Mouse (Mus musculus): Measurements from ENCODE around the gene Ascl1.

Gene Ascl1

DNA sequence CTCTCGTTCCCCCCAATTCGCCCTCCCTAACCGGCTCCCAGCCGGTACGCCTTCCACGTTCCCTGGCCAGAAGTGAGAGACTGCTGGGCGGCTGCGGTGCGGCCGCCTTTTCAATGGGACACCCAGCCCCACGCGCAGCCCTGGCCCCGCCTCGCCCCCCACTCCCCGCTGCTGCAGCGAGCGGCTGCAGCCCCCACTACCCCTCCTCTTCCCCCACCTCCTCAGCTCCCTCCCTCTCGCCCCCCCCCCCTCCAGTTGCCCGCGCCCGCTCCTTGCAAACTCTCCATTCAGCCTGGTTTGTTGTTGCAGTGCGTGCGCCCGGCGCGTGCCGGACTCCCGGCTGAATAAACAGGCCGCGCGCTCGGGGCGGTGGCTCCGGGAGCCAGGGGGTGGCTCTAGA lies at the start of gene Ascl1:
TSS of gene Ascl1 (minus strand) at position 85 of the 400 bp plus-strand sequence.
- peak; percentile 45 to 64 for DNase-seq

DNA sequence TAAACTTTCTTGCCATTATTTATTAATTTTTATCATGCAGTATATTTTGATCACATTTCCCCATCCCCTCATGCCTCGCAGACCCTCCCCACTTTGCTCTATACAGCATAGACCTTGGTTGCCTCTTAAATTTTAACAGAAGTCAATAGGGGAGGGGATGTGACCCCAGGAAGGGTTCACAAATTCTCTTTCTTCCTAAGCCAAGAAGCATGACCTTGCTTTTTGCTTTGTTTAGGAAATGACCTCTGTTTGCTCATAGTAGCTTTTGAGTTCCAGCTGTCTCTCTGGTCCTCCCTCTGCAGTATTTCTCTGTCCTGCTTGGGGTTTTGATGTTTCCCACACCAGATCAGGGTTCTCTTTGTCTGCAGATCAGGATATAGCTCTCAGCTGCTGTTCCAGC lies 40.7 kb upstream of the Ascl1 start:
- DNase-seq, result no peak

DNA sequence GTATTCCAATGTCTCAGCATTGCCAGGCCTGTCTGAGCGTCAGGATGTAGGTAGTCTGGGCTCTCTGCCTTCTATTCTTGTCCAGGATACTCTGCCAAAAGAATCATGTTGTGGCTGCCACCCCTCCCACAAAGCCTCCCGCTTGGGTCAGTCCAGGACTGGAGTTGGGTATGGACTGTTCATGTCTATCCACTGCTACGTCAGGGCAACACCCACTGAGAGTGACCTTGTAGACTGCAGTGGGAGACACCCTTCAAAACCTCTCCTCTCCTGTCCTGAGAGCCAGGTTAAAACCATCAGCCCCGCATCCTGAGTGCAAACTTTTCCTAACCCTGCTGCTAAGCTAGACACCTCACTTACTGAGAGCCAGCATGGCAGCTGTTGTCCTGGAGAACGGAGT lies 28.2 kb upstream of the Ascl1 start, which contains the start of gene Pah:
TSS of gene Pah (plus strand) at position 150 of the 400 bp plus-strand sequence.
- DNase-seq, result no peak

DNA sequence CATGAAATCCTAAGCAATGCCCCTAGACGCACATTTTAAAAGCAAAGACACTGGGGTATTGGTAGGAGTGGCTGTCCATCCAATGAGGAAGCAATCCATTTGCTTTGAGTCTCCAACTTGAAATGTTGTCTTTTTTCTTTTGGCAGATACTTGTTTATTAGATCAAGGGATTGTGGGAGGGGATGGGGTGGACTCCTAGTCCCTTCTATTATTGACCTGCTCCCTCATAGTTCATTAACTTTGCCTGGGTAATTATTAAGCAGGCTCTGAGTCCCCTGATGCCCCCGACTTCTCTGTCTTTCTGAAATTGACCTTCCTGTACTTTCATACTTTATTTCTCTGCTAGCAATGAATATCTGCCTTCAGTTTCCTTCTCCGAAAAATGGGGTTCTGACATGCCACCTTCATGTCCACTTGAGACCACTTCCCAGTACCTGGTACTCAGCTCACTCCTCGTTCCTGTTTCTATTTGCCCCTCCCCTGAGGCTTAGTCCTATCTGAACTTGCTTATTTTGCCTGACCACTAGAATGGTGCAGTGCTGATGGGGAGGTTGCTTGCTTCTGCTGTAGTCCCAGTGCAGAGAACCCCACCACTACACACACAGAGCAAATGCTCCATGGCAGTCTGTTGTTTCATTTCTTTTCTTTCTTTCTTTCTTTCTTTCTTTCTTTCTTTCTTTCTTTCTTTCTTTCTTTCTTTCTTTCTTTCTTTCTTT lies 27.1 kb upstream of the Ascl1 start:
- no peak for DNase-seq

DNA sequence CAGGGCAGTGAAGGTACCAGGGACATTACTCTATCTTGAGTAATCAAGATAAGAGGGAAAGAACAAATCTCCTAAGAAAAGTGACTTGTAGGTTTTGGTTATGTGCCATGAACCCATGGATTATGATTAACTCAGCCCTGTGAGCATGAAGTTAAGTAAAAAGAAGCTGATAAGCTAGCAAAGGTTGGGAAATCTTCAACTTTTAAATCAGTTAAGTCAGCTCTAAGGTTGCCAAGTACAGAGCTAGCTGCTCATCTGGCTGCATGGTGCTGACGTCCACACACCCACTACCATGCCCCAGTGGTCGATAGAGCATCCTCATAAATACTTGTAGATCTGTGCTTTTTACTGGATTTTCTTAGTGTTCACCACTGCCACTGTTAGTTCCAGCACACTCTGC lies 25.1 kb upstream of the Ascl1 start:
- DNase-seq, result no peak

DNA sequence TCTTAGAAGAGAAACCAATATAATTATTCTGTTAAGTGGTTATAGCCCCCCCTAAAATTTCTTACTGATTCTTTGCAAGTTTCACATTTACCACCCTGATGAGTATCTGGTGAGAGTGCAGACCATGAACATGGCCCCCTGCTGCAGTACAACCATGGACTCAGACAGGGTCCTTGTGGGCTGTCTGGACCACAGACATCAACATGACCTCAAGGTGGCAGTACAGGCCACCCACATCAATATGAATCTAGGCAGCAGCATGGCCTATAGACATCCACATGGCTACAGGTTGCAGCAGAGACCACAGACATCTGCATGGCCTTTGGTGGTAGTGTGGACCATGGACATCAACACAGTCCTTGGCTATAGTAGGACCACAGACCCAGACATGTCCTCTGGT lies 19.6 kb upstream of the Ascl1 start:
- DNase-seq, result no peak

DNA sequence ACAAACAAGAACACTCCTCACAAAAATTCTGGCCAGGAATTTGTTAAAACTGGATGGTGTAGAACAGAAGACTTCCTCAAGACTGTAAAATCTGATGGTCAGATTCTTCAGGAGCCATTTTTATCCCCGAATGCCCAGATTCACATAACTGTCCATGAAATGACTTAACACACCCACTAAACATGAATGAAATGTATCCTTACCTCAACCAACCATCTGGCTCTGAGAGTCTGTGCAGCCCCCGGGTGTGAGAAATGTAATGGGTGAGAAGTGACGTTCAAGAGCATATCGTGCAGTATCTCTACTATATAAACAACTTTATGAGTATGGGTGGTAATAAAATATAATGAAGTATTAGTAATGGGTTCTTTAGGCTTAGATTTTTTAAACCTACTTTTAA lies 15.1 kb upstream of the Ascl1 start:
- no peak for DNase-seq

DNA sequence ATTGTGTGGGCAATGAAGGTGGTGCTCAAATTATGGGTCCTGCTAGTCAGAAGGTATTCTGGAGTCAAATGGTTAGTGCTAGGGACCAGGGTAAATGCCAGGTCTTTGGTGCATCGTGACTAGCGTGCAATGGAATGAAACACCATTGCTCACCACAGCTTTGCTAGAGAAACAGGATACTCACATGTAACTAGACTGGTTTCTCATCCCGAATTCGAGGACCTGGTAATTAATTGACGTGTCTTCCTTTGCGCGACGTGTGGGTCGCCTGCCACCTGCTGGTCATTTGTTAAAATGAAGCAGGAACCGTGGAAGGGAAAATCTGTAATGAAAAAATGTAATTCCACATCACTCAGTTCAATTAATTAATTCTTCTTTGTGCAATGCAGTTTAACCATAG lies 10.5 kb upstream of the Ascl1 start:
- DNase-seq, result peak; percentile 84 to 88

DNA sequence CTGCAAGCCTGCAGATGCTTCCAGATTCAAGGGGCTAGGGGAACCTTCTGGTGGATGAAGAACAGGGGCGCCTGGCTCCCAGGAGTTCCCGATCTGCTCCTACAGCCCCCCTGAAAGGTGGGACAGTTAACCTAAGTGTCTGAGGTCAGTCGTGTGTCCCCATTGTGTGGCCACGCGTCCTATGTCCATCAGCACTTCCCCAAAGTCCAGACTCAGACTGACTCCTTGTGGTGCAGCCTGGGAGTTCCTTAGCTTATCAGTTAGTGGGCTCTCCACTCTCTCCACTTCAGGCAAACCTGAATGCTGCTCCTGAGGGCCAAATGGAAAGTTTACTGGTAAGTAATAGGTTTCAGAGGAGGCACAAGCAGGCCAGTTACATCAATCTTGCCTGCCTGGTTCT lies 8.8 kb upstream of the Ascl1 start:
- peak in 1 of 2 experiments; percentile 27 for DNase-seq

DNA sequence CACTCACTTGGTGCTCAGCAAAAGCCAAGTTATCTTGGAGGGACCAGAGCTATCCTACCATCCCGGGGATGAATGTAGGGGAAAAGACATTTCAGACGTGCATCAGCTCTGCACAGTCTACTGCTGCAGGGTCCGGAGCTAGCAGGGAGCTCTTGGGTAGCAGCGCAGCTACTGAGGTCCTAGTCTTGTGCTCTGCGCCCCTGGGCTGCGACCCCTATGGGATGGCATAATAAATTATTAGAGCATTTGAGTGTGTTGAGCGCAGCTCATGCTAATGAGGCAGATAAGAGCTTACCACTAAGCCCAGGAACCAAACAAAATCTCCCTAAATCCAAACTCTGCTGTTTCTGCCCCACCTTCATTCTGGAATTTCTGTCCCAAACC lies 8.2 kb upstream of the Ascl1 start:
- DNase-seq, result no peak

DNA sequence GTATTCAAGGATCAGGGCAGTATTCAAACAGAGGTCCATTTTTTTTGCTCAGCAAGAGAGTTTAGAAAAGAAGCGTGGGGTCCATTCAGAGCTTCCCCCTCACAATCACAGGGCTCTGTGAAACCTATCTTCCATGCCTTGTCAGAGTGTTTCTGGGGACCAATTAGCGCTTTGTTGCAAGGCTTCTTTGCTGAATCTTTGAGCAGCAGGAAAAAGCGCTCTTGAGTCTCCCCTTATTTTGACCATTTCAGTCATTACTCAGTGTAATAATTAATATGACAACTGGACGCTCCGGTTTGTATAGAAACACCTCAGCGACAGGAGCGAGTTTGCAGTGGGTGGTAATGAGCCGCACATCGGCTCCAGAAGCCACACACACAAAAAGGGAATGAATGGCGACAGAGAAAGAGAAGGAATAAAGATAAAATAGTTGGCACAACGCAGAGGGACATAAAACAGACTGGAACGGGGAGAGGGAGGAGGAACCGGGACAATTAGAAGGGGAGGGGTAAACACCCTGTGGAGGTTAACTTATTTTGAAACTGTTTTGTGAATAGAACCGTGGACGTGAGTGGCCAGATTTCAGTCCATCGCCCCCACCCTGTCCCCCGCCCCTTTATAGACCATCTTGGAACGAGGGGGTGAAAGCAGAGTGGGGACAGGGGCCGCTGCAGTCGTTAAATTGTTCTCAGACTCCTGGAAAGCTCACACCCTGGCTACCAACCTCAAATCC lies 7.6 kb upstream of the Ascl1 start:
- DNase-seq, result no peak

DNA sequence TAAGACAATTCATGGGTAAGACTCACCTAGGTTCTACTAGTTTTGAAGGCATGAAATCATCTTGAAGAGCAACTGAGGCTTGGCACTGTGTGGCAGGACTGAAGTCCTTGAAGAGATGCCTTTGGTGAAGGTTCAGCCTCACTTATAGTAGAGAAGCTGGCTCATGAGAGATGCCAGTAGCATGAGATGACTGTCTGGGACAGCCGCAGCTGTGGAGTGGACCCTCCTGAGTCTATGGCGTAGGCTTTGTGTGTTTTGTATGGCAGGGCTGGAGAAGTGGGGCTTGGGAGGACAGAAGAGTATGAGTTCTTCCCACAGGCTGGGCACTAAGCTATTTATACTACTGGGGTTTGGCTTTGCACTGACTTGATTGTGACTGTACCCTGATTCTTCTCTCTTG lies 3.6 kb upstream of the Ascl1 start:
- no peak for DNase-seq

DNA sequence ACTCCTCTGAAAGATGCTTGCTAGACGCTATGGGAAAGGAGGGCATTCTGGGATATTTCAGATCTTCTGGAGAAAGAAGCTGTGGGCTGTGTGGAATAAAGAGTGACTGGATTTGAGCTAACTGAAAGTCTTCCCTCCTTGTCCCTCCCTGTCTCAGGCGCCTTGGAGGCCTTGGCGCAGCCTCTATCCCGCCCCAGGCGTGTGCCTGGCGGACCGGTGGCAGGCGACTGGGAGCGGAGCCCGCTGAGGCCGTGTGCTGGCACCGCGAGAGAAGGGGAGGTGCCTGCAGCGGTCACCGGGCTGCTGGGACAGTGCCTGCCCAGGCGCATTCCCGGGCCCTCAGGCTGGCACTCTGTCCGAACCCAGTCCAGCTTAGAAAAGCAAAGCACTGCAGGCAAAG lies 1.1 kb upstream of the Ascl1 start:
- peak; percentile 60 to 77 for DNase-seq

DNA sequence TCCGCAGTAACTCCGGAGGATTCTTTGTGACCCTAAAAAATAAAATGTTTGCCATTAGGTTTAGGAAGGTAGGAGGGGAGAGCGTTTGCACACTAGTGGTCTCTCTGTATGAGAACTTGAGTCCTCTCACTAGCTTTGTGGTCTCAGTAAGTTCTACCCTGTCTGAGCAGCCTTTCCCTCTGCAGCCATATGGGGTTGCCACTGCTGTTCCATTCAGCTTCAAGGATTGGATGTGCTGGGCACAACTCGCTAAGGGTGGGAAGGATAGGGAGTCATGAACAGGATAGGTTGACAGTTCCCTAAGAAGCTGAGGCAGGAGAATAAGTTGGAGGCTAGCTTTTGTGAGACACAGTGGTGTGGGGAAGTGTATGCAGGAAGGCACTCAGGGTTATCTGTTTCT lies 716 bp upstream of the Ascl1 start:
- no peak for DNase-seq

DNA sequence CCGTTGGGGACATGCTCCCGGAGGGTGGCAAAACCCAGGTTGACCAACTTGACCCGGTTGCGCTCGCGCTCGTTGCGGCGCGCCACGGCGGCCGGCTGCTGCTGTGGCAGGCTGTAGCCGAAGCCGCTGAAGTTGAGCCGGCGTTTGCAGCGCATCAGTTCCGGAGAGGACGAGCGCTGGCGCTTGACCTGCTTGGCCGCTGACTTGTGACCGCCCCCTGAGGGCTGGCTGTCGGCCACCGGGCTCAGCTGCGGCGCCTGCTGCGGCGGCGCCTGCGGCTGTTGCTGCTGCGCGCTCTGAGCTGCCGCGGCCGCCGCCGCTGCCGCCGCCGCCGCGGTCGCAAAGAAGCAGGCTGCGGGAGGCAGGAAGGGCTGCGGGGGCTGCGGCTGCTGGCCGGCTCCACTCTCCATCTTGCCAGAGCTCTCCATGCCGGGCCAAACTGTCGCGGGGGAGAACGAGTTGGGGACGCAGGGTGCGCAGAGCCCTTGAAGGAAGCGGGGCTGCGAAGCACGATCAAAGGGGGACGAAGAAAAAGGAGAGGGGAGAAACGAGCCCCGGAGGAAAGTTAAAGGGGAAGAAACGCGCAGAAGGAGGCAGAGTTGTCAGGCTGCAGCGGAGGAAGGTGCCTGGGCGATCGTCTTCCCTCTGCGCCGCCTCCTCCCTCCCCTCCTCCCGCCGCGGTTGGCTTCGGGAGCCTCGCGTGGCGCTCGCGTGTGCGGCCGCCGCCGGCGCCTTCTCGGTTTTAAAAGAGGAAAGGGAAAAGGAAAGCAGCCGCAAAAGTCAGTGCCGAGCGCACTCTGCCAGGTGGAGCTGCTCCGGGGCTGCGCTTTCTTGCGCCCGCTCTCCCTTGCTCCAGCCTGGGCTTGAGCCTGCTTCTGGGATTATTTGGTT lies 554 bp downstream of the Ascl1 start:
- DNase-seq, result peak; percentile 79 to 88

DNA sequence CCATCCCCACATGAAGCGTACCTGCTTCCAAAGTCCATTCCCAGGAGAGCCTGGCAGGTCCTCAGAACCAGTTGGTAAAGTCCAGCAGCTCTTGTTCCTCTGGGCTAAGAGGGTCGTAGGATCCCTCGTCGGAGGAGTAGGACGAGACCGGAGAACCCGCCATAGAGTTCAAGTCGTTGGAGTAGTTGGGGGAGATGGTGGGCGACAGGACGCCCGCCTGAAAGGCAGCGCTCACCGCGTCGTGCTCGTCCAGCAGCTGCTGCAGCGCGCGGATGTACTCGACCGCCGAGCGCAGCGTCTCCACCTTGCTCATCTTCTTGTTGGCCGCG lies 1.2 kb downstream of the Ascl1 start:
- DNase-seq, result peak in 1 of 2 experiments; percentile 12

DNA sequence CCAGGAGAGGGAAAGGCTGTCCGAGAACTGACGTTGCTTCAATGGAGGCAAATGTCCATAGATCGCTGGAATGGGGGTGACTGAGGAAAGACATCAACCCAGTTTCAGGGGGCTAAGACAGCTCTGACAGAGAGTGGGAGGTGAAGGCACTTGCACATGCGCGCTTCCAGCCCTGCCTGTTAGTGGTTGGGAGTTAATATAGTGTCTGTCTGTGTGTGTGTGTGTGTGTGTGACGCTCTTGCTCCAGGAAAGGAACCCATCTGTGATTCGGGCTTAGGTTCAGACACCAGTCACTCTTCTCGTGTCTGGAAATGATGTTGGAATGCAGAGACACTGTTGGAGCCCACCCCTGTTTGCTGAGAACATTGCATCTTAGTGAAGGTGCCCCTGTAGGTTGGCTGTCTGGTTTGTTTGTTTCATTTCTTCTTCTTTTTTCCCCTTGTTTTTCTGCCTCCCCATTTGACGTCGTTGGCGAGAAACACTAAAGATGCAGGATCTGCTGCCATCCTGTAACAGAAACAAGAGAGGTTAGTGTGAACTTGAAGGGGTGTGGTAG lies 1.9 kb downstream of the Ascl1 start:
- DNase-seq, result peak in 1 of 2 experiments; percentile 21

DNA sequence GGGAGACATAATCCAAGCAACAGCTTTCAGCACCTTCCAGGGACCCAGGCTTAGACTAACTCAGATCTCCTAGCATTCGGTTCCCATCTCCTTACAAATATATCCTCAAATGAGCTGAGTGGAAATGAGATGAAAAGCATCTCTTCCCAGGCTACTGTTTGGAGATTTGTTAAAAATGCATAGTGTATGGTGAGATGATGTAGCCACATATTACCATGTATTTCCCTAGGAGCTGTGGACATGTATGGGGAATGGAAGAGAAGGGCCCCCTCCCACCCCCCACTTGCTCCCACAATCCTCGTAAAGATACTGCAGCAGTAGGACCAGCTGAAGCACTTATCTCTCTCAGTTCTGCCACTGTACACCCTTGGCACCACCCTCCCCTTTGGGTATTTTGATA lies 3.1 kb downstream of the Ascl1 start:
- no peak for DNase-seq

DNA sequence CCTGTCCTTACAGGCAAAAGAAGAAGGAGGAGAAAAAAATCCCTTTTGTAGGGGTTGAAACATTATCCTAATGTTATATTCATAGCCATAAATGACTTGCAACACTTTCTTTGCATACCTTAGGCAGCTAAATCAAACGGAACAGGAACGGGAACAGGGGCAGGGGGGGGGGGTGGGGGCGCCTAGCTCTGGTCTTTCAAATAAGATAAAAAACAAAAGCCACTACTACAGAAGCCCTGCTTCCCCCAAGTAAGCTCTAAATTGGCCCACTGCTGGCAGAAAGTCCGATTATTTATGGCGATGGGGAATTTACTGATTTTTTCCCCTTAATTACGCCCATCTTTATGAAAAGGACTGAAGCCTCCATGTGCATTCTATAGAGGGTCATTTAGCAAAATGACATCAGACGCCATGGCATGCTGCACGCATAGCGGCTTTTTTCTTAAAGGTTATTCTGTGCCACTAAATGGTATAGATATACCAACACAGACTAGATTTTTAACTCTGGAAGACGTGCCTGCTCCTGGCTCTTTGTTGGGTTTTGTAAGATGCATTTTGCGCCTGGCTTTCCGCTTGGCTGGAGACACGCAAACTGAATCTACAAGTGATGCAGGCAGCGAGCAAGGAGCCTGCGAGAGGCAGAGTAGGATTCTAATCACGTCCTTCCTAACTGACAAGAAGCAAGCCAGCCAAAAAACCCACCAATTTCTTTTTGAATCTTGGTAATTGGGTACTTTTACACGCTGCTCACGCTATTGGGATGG lies 4.0 kb downstream of the Ascl1 start:
- DNase-seq, result peak; percentile 41 to 50

DNA sequence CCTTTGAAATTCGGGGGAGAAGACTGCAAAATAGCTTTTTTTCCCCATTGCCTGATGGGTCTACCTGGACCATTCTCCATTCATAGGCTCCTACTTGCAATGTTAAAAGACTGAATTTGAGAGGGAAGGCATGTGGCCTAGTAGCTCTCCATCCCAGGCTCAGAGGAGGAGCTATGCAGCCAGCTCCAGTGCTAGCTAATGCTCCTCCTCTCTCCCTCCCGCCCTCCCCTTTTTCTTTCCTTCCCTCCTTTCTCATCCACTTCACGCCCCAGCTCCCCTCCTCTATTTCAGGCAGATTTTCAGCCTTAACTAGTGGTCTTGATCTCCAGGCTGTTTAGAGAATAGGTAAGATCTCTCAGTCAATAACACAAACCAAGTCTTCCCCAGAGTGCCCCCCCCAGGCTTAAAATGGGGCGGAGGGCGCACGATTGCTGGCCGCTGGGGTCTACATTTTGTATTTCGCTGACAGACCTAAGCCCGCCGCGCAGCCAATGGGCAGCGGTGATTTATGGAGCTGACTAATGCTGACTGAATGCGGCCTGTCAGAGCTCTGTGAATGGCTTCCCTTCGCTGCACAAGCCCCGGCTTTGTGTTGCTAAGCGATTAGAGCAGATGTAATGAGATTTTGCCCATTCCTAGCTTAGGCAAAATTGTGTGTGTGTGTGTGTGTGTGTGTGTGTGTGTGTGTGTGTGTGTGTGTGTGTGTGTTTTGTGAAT lies 4.9 kb downstream of the Ascl1 start:
- DNase-seq, result peak; percentile 59 to 60

DNA sequence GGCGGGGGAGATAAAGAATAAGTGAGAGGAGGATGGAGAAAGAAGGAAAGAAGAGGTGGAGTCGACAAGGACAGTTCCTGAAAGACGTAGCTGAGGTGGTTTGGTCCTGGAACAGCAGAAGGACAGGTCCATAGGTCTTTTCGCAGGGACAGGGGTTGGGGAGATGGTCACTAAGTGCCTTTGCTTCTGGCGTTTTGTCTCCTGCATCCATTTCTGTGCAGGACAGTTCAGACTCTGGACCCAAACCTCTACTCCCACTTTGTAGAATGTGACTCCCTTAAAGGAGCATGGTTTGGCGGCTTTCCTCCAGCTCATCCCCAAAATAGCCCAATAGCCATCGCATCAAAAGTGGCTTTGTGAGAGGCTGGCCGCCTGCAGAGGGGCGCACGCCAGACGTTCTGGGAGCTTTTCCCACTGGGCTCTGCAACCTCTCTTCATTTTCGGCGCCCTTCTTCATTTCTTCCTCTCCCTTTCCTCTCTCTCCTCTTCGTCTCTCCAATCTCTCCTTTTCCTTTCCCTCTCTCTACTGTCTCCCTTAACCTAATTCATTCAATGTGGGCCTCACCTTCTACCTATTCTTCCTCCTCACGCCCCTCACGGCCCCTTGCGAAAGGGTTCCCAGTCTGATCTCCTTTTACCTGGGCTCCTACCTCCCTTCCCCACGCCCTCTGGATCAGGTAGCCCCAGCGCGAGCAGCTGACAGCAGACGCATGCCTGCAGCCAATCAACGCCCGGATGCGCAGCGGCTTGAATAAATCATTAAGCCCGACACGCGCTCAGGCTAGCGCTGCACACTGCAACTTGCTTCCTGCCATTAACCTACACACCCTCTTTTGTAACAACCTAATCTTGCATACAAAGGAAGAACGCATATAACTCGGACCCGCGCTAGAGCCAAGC lies 7.5 kb downstream of the Ascl1 start:
- peak; percentile 68 to 71 for DNase-seq
